Mouse (Mus musculus) neural tube, embryonic 10.5 days (tissue): Measurements from ENCODE around the gene Ankra2.

ENCODE experiments used
- DNase-seq: peaks from one replicate; pipeline ENCODE4 v3.0.0-alpha.2; 2017; ENCODE audit warnings: low spot score; ENCODE audit errors: extremely low spot score

The Ankra2 gene

DNA sequence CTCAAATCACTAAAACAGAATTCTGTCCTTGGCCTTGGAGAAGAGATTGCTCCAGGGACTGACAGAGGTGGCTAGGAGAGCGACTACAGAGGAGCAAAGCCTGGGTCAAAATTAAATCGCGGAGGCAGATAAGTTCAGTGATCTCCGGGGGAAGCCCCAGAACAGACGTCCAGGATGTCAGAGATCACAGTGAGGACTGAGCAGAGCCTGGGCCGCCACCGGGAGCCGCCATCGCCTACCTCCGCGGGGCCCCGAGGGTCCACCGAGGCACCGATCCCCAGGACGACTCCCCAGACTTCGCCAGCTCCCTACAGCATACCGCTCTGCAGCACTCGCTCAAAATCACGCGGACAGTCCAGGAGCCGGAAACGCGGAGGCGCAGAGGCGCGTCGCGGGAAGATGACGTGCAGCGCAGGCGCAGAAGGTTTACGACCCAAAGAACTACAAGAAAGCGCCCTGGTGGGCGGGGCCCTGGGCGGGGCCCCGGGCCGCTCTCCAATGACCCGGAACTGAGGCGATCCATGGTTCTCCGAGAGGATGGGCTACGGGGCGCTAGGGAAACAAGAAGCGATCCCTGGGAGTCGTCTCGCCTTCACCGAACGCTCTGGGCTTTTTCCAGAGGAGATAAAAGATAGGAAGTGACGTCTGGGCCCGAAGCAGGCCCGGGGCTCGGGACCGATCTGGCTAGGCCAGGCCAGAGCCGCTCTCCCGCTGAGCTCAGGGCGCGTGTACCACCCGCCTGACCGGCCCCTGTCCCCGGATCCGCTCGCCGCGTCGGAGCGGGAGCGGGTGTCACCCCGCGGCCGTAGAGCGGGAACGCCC lies at the start of gene Ankra2, which contains the start of gene Utp15:
TSS of gene Ankra2 (plus strand) at position 439 of the 822 bp plus-strand sequence.
TSS of gene Utp15 (minus strand) at position 406 of the 822 bp plus-strand sequence.
- DNase-seq: peak; percentile 100

DNA sequence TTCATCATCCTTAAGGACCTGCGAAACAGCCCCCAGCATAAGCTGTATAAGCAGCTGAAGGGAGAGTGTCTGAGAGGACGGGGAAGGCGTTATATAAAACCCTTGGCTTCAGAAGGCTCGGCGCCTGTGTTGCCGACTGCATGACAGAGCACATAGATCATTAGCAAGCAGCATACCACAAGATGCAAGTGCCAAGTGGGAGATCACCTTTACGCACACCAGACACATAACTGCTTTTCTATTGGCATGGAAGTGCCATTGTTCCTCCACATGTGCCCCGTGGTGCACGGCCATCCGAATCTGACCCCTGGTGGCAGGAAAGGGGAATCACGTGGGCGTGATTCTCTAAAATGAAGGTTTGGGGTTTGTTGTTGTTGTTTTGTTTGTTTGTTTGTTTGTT lies 40.0 kb upstream of the Ankra2 start:
- DNase-seq: peak; percentile 39

DNA sequence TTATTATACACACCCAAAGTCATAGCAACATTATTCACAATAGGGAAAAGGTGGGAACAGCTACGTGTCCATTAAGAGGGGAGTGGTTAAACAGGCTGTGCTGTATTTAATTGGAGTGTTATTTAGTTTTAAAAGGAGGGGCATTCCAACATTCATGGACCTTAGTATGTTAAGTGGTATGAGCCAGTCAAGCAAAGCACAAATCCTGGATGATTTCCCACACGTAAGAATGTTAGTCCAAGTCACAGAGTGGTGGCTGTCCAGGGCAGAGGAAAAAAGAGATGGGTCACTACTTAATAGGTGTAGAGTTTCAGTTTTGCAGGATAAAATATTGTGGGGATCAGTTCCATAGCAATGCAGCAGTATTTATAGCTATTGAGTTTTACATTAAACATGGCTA lies 36.6 kb upstream of the Ankra2 start:
- DNase-seq: no peak

DNA sequence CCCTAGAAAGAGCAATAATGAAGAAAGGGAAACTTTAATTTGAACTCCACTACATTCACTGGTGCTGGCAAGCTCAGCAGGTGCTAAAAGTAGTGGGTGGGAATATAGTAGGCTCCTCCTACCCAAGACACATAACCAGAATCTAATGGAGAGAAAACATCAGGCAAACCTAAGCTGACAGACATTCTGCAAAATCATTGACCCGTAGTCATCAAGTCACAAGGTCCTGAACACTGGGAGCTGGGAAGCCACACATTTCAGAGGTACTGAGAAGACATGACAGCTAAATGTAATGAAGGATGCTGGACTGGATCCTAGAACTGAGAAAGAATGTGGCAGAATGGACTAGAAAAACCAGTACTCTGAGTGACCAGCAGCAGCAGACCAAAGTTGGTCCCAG lies 32.4 kb upstream of the Ankra2 start:
- no peak for DNase-seq

DNA sequence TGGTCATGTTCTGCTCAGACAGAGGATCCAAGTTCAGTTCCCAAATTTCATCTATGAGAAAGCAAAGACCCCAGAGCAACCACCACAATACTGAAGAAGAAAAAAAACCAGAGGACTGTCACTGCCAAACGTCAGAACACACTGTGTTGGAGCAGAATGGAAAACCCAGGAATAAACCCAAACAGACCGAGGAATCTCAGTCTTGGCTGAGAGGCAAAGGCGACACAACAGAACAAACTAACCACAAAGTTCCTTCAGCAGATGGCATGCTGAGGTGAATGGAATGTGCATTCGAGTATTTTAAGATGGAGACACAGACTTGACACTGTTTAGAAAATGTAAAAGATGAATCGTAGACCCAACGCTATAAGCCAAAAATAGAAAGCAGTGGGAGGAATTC lies 27.4 kb upstream of the Ankra2 start:
- DNase-seq: no peak

DNA sequence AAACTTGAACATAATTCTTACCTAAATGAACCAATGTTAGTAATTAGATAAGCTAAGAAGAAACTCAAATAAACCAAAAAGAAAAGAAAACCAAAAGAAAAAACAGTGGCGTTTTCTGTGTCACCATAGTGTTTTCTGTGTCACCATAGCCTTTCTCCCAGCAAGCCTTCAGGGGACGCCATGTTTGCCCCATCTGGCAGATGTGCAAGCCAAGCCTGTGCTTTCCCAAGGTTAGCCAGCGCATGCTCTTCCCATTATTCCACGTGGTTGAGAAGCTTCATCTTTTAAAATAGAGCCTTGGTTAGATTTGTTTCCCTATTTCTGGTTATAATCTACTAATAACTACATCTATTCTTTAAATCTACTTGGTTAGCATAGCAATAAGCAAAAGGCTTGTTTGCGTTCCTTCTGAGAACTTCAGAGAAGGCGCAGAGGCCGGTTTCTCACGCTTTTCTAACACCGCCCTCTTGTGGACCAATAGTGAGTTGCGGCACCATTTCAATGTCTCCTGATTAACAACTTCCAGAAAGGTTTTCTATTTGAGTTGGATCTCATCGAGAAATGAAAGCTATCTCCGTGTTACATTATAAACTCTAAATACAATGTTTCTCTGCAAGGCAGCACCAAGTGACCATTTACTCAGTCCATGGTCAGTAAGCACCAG lies 22.8 kb upstream of the Ankra2 start:
- DNase-seq: peak; percentile 66

DNA sequence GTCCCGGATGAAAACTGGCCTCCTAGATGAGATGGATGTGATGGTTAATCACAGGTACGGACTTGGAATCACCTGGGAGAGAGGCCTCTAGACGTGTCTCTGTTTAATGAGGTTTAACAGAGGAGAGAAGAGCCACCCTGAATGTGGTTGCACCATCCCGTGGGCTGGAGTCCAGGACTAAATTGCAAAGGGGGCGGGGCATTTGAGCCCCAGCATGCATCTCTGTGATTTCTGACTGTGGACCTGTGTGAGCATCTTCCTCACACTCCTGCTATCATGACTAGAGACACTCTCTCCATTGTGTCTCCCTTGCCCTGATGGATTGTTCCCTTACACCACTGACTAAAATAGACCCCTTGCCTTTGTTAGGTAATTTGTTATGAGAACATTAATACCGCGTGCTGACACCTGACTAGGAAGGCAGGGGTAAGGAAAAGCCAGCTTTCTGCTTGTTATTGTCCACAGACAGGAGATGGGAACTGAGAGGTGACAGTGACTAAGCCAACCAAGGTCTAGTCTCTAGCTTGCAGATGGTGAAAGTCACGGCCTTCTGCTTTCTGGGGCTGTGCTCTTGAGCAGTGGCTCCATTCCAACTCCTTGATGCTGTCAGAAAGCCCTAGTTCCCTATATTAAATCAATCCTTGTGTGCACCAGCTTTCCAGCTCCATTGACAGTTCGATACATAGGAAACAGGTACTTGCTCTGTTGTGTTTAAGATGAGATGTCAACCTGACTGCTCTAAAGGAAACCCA lies 21.2 kb upstream of the Ankra2 start:
- DNase-seq: no peak

DNA sequence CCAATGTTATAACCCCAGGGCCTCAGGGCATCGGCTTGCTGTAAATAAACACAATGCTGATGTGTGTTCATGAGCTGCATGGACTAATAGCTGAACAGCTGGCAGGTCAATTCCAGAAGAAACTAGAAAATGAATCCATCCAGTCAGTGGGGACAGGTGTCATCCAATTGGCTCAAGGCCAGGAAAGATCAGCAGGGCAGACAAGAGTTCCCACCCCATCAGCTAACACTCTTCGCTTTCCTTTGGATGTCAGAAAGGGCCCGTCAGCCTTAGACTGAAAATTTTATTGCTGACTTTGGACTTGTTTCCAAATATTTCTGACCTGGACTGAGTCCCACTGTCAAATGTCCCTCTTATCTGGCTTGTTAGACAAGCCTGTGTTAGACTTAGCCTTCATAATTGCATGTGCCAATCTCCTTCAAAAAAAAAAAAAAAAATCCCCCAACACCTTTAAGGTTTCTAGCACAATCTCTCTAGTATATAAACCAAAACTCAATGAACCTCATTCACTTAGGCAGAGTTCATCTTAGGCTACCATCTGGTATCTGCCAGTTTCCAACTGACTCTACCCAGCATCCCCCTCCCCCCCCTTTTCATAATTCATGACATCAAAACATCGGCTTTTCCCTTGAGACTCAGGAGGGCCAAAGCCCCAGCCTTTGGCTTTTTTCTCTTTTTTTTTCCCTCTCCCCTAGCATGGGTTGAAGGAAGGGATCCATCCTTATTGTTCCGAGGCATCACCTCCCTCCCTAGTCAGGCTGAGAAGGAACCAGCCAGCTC lies 18.1 kb upstream of the Ankra2 start:
- DNase-seq: no peak

DNA sequence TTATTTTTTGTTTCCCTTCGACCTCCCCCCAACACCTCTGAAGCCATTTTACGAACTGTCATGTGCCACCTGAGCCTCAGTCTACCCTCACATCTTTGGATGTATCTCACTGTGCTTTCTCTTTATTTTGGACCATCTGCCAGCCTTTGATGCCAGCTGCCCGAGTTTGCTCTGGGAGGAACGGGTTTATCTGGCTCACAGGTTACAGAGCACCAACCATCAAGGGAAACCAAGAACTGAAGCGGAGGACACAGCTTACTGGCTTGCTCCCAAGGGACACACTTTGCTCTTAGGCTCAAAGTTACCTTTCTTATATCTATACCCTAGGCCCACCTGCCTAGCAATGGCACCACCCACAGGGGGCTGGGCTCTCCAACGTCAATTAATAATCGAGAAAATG lies 17.5 kb upstream of the Ankra2 start:
- no peak for DNase-seq

DNA sequence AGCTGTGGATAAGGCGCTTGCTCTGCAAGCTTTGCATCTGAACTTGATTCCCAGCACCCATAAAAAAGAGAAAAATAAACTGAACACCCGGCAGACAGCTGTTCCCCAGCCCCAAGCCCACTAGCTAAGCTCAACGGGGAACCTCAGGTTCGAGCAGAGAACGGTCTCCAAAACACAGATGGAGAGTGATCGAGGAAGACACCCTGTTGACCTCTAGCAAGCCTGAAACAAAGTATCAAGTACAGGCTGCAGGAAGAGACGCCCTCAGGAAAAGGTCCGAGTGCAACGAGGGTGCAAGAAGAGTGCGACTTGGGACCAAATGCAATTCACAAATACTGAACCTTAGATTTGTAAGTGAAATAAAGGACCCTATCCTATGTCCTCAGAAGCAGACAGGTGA lies 13.3 kb upstream of the Ankra2 start:
- no peak for DNase-seq

DNA sequence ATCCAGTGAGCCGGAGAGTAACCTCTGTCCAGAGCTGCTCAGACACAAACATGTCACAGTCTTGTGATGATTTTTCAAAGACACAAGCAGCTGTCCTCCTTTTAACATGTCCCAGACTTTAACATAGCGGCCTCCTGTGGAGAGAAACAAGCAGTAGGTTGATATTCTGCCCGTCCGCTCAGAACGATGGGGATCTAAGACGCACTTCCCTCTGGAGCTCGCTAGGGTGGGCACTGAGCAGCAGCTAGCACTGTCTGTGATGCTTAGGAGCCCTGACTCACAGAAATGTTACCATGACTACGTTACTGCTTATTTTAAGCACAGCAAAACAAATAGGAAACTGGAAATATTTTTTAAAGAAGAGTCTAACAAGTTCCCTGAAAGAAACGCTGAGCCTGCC lies 8.0 kb upstream of the Ankra2 start:
- DNase-seq: no peak

DNA sequence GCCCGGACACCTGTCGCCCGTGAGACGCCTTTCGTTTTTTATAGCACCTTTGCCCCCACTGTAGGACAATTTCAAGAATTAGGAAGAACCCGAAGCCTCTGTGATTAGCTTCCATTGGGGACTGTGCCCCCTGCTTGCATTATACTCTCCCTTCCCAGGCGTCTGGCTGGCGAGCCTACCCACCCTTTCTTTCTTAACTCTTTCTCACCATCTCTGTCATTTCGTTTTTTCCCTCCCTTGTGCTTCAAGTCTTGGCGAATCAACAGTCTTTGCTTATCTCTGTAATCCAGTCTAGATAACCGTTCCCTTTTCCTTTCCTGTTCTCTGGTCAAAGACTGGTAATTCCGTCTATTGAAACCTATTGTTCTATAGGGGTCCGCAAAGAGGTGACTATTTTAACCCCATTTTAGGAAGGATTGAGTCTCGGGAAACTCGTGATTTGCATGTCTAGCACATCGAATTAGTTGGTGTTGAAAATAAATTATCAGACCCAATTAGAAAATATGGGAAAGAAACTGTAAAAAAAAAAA lies 649 bp downstream of the Ankra2 start:
- no peak for DNase-seq

DNA sequence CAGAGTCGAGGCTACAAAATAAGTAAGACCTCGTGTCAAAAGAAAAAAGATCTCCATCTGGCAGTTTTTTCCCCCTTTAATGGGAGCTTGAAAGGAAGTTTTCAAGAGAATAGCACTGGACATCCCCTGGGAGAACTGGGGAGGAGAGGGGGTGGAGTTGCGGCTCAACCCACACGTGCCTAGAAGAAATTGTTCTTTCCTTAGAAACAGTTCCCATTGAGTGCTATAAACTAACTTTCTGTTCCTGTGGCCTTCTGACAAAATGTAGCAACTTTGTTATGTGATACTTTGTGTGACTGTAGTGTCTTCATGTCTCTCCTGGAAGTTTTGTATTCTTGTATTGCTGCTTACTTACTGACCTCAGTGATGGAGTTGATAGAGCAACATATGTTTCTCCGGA lies 1.2 kb downstream of the Ankra2 start:
- DNase-seq: no peak

DNA sequence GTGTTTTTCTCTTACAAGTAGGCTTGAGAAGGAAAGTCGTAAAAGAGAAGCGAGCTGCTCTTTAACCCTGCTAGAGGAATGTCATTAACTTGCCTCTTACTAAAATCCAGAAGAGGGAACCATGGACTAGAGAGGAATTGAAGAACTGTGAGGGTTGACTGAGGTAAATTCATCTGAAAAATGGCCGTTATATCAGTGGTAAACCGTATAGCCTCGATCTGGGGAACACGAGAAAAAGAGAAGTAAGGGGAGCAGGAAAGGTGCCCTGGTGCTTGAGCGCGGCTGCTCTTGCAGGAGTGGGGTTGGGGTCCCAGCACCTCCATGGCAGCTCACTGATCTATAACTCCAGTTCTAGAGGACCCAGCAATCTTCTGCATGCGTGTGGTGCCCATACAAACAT lies 11.1 kb downstream of the Ankra2 start:
- DNase-seq: no peak

DNA sequence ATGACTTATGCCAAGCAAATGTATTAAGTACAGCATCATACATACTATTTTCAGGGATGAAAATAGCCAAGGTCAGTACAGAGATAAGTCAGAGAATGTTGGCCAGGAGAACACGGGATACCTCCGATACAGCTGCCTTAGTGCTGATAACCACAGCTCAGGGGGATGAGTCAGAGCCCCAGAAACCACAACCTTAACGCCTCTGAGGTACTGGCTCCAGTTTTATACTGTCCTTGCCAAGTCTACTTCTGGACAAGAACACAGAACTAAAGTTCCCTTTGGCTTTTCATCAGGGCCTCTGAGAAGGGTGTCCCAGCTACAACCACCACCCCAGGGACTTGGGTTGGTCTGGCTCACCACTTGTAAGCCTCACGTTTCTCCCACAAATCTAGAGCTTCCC lies 12.8 kb downstream of the Ankra2 start:
- DNase-seq: no peak

DNA sequence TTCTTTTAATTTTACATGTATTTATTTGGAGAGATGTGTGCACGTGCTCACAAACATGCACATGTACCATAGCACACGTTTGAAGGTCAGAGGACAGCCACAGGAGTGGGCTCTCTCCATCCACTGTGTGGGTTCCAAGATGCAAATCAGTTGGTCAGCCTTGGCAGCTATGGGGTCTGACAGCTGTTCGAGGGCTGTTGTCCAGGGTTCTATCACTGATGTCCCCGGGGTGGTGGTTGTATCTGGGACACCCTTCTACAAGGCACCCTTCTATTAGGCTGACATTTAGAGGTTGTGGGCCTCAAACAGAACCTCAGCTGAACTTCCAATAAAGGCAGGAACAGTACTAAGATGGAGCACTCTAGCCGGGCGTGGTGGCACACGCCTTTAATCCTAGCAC lies 13.4 kb downstream of the Ankra2 start:
- no peak for DNase-seq

DNA sequence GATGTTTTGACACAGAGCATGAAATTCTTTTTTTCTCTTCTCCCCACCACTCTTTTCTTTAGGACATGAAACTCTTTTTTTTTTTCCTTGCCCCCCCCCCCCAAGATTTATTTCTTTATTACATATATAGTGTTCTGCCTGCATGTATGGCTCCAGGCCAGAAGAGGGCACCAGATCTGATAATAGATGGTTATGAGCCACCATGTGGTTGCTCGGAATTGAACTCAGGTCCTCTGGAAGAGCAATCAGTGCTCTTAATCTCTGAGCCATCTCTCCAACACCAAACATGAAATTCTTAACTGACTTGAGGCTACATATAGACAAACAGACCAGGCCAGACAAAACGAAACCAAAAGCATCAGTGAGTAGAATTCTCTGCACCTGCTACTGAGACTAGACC lies 14.6 kb downstream of the Ankra2 start:
- DNase-seq: no peak

DNA sequence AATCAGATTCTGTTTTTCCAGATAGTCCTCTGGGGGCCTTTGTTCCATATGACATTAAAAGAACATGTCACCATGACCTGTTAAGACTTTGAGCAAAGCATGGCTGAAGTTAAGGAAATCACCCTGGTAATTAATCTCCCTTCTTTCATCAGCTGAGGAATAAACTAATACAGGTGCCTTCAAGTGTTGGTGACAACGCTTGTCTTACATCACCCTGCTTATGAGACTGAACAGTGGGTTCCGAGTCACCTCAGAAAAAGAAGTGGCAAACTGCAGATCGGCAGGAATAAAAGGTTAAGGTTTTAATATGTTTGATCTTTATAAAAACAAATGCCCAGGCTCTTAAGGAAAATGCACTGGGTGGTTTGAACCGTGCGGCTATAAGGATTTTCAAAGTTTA lies 16.8 kb downstream of the Ankra2 start, which contains the start of gene Gm21976:
TSS of gene Gm21976 (plus strand) at position 202 of the 400 bp plus-strand sequence.
- DNase-seq: no peak

DNA sequence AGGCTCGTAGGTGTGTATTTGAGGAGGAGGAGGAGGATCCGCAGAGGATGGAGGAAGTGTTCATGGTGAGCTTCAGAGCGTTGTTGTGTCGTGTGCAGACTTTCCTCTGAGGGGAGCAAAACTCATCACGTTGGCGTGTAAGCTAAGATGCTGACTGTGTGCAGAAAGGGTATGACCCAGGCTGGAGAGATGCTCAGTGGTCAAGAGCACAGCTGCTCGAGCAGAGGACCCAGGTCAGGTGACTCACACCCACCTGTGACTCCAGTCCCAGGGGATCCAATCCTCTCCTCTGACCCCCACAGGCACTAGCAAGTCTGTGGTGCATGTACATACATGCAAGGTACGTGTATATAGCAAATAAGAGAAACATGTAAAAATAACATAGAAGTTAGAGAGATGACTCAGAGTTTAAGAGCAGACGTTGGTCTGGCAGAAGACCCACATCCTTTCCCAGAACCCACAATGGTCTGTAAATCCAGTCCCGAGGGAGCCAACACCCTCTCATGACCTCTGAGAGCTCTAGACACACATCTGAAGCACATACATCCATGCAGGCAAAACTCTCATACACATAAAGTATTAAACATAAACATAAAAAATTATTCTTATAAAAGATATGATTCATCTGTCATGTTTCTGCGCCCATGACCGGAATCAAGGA lies 18.2 kb downstream of the Ankra2 start:
- no peak for DNase-seq

DNA sequence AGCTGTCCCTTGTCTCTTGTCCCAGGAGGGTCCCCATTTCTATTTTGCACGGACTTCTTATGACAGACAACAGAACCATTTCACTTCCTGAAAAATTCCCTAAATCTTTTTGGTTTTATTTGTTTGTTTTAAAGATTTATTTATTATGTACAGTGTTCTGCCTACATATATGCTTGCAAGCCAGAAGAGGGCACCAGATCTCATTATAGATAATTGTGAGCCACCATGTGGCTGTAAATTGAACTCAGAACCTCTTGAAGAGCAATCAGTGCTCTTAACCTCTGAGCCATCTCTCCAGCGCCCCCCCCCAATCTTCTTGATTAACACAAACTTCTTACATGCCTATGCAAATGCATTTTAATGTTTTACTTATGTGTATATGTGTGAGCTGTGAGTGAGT lies 27.8 kb downstream of the Ankra2 start:
- no peak for DNase-seq

DNA sequence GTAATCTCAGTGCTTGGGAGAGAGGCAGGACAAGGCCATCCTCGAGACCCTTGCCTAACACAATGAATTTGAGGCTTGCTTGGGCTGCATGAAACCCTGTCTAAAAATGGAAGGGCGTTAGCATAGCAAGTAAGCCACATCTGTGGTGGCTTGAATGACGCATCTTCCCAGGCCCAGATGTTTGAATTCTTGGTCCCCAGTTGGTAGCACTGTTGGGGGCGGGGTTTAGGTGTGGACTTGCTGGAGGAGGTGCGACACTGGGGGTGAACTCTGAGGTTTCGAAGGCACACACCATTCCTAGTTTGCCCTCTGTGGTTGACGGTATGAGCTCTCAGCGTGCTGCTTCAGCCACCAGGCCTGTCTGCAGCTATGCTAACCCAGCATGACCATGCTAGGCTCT lies 28.8 kb downstream of the Ankra2 start:
- no peak for DNase-seq
